Mouse (Mus musculus) cortical plate, adult 2 months (tissue): ENCODE data around the gene Capn8.

Source experiments
- CTCF ChIP-seq: fragments of 200-500 bp; IDR thresholded peaks from 2 replicates; pipeline ENCODE4 v1.5.1; 2011; ENCODE audit warnings: mild to moderate bottlenecking, control low read depth, low read length; ENCODE audit not compliant: insufficient read depth; ENCODE audit errors: extremely low read depth
- POLR2A ChIP-seq: fragments of 200-500 bp; IDR thresholded peaks from 2 replicates; pipeline ENCODE4 v1.6.1; 2011; ENCODE audit warnings: mild to moderate bottlenecking, low read length, control low read depth; ENCODE audit not compliant: insufficient read depth; ENCODE audit errors: extremely low read depth

DNA sequence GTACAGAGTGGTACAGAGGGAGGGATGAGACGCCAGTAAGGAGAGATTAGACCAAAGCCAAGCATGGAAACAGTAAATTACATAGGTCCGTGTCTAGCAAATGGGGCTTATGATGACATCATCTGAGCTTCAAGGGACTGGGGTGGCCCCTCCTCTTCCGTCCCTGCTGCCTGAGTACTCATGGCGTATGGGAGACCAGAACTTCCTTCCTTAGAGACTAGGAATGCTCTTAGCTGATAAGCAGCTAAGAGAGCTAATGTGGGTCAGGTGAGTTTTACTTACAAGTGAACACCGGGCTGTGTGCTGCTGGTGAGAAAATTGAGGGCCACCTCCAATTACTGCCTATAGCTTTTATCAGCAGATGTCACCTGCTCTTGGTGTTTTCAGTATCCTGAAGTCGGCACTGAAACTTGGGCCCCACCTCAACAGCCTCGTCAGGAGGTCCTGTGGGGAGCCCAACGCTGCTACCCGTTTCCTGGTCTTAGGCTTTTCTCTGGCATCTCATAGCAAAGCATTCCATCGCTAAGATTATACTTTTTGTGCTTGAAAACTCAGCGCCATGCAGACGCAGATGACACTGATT is 69.0 kb downstream of the Capn8 start:
- TF ChIP-seq POLR2A (no peak), CTCF (no peak)
